In the genomic region with DNA sequence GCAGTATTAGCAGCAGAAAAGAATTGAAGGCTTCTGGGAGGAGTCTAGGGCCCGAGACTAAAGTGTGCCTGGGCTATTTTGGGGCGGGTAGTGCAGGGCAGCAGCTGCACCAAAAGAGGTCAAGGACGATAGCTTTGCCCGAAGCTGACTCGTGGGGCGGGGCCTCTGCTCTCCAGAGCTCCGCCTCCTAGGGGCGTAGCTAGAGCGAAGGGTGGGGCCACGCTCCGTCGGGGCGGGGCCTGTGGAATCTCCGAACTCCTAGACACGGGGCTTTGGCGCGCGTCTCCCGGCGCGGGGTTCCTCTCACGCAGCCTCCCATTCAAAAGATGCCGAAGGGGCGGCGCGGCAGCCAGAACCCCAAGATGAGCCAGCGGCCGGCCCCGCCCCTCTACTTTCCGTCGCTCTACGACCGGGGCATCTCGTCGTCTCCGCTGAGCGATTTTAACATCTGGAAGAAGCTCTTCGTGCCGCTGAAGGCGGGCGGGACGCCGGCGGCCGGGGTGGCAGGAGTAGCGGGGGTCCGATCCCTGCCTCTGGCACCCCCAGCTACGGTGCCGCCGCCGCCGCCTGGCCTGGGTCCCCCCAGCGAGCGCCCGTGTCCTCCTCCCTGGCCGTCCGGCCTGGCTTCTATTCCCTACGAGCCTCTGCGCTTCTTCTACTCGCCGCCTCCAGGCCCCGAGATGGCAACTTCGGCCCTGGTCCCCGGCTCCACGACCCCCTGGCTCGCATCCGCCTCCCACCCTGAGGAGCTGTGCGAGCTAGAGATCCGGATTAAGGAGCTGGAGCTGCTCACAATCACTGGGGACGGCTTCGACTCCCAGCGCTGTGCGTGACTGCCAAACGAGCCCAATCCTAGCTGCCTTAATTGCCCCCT, we compare ENCODE assay signal across 8 mouse cellular contexts. TPM values are rescaled to one million over a fixed set of nuclear protein-coding genes. Genes with fewer than 3 reads are reported as not detected.
DNase-seq lines count a peak whose midpoint lies in the region; ATAC-seq and TF ChIP-seq lines count a peak whose summit lies in the region.

Gene A930018P22Rik (plus strand): TSS at position 265 of the 874 bp plus-strand sequence.

- peak; percentile 75; the same call in 1 of the 2 replicates for TF ChIP-seq POLR2A in bone marrow, adult 2 months (IDR thresholded peaks at IDR 0.05; ENCODE audit: borderline replicate concordance, control insufficient read depth, low read depth, low read length)

- H3K4me3 ChIP-seq in bone marrow, adult 2 months (replicated peaks; ENCODE audit: control insufficient read depth, low read depth, low read length) = peak within 1 kb of the TSS; percentile 28
- H3K4me3 ChIP-seq in embryonic facial prominence, embryonic 14.5 days (ENCODE audit: low read depth, low read length) = peak within 1 kb of the TSS; percentile 64
- H3K4me3 ChIP-seq in limb, embryonic 12.5 days (replicated peaks) = peak within 1 kb of the TSS; percentile 72
- peak within 1 kb of the TSS; percentile 53 for H3K4me3 ChIP-seq in midbrain, embryonic 14.5 days (replicated peaks; ENCODE audit: low read depth, low read length)

- DNase-seq in A20 (ENCODE audit: low read depth, low spot score) = peak; percentile 97
- peak; percentile 96 for DNase-seq in embryonic facial prominence, embryonic 14.5 days (ENCODE audit: low spot score)
- peak; percentile 91 for DNase-seq in heart, adult 8-10 months (ENCODE audit: low spot score)
- DNase-seq in kidney, adult 8-10 months = peak; percentile 92 to 95
- peak; percentile 96 for DNase-seq in midbrain, embryonic 14.5 days
- DNase-seq in spleen, adult 12 weeks (ENCODE audit: low spot score) = peak; percentile 98

- peak within 1 kb of the TSS; percentile 94 for H3K4me2 ChIP-seq in embryonic facial prominence, embryonic 14.5 days (ENCODE audit: low read depth, low read length)
- H3K4me2 ChIP-seq in limb, embryonic 12.5 days = peak within 1 kb of the TSS; percentile 97
- peak within 1 kb of the TSS; percentile 87 for H3K4me2 ChIP-seq in midbrain, embryonic 14.5 days (ENCODE audit: low read length)

- H3K36me3 ChIP-seq in embryonic facial prominence, embryonic 14.5 days (ENCODE audit: control insufficient read depth, insufficient read depth, low read length) = no peaks in the 10 kb centered on the region
- H3K36me3 ChIP-seq in limb, embryonic 12.5 days = no peaks in the 10 kb centered on the region
- no peaks in the 10 kb centered on the region for H3K36me3 ChIP-seq in midbrain, embryonic 14.5 days (ENCODE audit: control insufficient read depth, insufficient read depth, low read length)

- WGBS in bone marrow, adult 2 months = 1% methylated on average over 74 of the region's 74 CpGs
- WGBS in embryonic facial prominence, embryonic 14.5 days = under 1% methylated on average over 59 of the region's 74 CpGs
- WGBS in limb, embryonic 12.5 days = under 1% methylated on average over 74 of the region's 74 CpGs
- WGBS in midbrain, embryonic 14.5 days = under 1% methylated on average over 74 of the region's 74 CpGs

- H3K9me3 ChIP-seq in embryonic facial prominence, embryonic 14.5 days (ENCODE audit: control insufficient read depth, low read length) = no peaks in the 10 kb centered on the region
- no peaks in the 10 kb centered on the region for H3K9me3 ChIP-seq in limb, embryonic 12.5 days
- H3K9me3 ChIP-seq in midbrain, embryonic 14.5 days (ENCODE audit: control insufficient read depth, low read length) = no peaks in the 10 kb centered on the region

- H3K4me1 ChIP-seq in bone marrow, adult 2 months (ENCODE audit: control insufficient read depth, insufficient read depth, low read length) = peaks cover 1% of the 10 kb centered on the region; the same call in 1 of the 2 replicates
- H3K4me1 ChIP-seq in embryonic facial prominence, embryonic 14.5 days (ENCODE audit: control insufficient read depth, insufficient read depth, low read length) = 0 out of 2 replicates have a peak, but pooled peaks cover 5% of the 10 kb centered on the region
- peaks cover 8% of the 10 kb centered on the region for H3K4me1 ChIP-seq in limb, embryonic 12.5 days (replicated peaks)
- no peaks in the 10 kb centered on the region for H3K4me1 ChIP-seq in midbrain, embryonic 14.5 days (ENCODE audit: control insufficient read depth, insufficient read depth, low read length)

- peak within 1 kb of the TSS; percentile 69 for H3K9ac ChIP-seq in embryonic facial prominence, embryonic 14.5 days (ENCODE audit: low read depth, low read length)
- H3K9ac ChIP-seq in limb, embryonic 12.5 days (replicated peaks) = peak within 1 kb of the TSS; percentile 76
- peak within 1 kb of the TSS; percentile 65 for H3K9ac ChIP-seq in midbrain, embryonic 14.5 days (replicated peaks; ENCODE audit: low read length)

- no peak for TF ChIP-seq CTCF in bone marrow, adult 2 months (IDR thresholded peaks at IDR 0.05; ENCODE audit: control insufficient read depth, insufficient read depth, low read length)

- H3K27ac ChIP-seq in bone marrow, adult 2 months (ENCODE audit: control insufficient read depth, insufficient read depth, low read depth, low read length, poor library complexity) = peak within 1 kb of the TSS; percentile 85
- H3K27ac ChIP-seq in embryonic facial prominence, embryonic 14.5 days (replicated peaks; ENCODE audit: low read depth, low read length) = no peak within 1 kb of the TSS; the same call in none of the 2 replicates
- H3K27ac ChIP-seq in limb, embryonic 12.5 days = peak within 1 kb of the TSS; percentile 62; the same call in 1 of the 2 replicates
- 0 out of 2 replicates have a peak within 1 kb of the TSS, but pooled peaks have one; percentile 28 for H3K27ac ChIP-seq in midbrain, embryonic 14.5 days (replicated peaks; ENCODE audit: low read depth, low read length)

- H3K27me3 ChIP-seq in embryonic facial prominence, embryonic 14.5 days (replicated peaks; ENCODE audit: control insufficient read depth, insufficient read depth, low read length) = no peaks in the 10 kb centered on the region
- H3K27me3 ChIP-seq in limb, embryonic 12.5 days = peaks cover 38% of the 10 kb centered on the region
- 0 out of 2 replicates have a peak, but pooled peaks cover 5% of the 10 kb centered on the region for H3K27me3 ChIP-seq in midbrain, embryonic 14.5 days (ENCODE audit: control insufficient read depth, insufficient read depth, low read length)

- ATAC-seq in embryonic facial prominence, embryonic 14.5 days (ENCODE audit: low read depth) = peak; percentile 96
- ATAC-seq in limb, embryonic 12.5 days (ENCODE audit: insufficient number of reproducible peaks, insufficient read depth, low FRiP score, low TSS enrichment, low read depth) = peak; percentile 89
- ATAC-seq in midbrain, embryonic 14.5 days (ENCODE audit: low FRiP score, low TSS enrichment) = peak; percentile 92

RNA-seq across cellular contexts. Expression of gene A930018P22Rik, which starts in this region (rescaled TPM):
- polyA plus RNA-seq in bone marrow, adult 2 months (2011; ENCODE audit: insufficient read depth, insufficient read length, low replicate concordance, missing spikeins) = not detected in 2 replicates
- not detected in 2 replicates for polyA plus RNA-seq in embryonic facial prominence, embryonic 14.5 days (2014; fragmentation: Nextera tagmentation; extraction: Ambion mirVana)
- 1 to 10 TPM in 1 of 4 experiments, under 1 TPM in 2, not detected in 1; 0.56 to 1.4 (median 0.68) TPM for total RNA-seq in heart, adult 8-10 months (2022)
- not detected in 2 replicates for polyA plus RNA-seq in limb, embryonic 12.5 days (2016; fragmentation: Nextera tagmentation; extraction: Ambion mirVana)
- not detected in 2 replicates for polyA plus RNA-seq in midbrain, embryonic 14.5 days (2014; fragmentation: Nextera tagmentation; extraction: Ambion mirVana)

Comparison
In these comparisons a context has a peak if more than half of its experiments do, and no peak if none do; other contexts are left out.
1. Peak in DNase-seq, ATAC-seq, H3K4me3 ChIP-seq, H3K9ac ChIP-seq and H3K4me2 ChIP-seq in embryonic facial prominence, embryonic 14.5 days; RNA of the gene not detected or under 1 TPM.
2. Peak in ATAC-seq, H3K4me3 ChIP-seq, H3K27ac ChIP-seq, H3K9ac ChIP-seq and H3K4me2 ChIP-seq in limb, embryonic 12.5 days; RNA of the gene not detected or under 1 TPM.
3. Peak in DNase-seq, ATAC-seq, H3K4me3 ChIP-seq, H3K27ac ChIP-seq, H3K9ac ChIP-seq and H3K4me2 ChIP-seq in midbrain, embryonic 14.5 days; RNA of the gene not detected or under 1 TPM.